Mouse (Mus musculus) heart, embryonic 13.5 days (tissue): ENCODE measurements around the gene Apoc2. TPM values are rescaled to one million over a fixed set of nuclear protein-coding genes. Genes with fewer than 3 reads are reported as not detected.

Experiments
- ATAC-seq: fragments of 200-750 bp; cut with Nextera tagmentation; 2 replicates; pipeline ENCODE4 v1.8.0; 2017; ENCODE audit warnings: moderate TSS enrichment; ENCODE audit not compliant: insufficient number of reproducible peaks, low FRiP score, low TSS enrichment; ENCODE audit errors: extremely low read depth
- H3K27ac ChIP-seq: fragments of 300-500 bp; sonication (generic); replicated peaks from 2 replicates; pipeline ENCODE4 v1.5.1; 2015; ENCODE audit warnings: moderate library complexity, mild to moderate bottlenecking, inconsistent platforms
- H3K27me3 ChIP-seq: fragments of 300-500 bp; sonication (generic); replicated peaks from 2 replicates; pipeline ENCODE4 v1.6.1; 2015; ENCODE audit warnings: mild to moderate bottlenecking, inconsistent platforms
- H3K36me3 ChIP-seq: fragments of 300-500 bp; sonication (generic); 2 replicates; pipeline ENCODE4 v1.6.1; 2015; ENCODE audit warnings: mild to moderate bottlenecking, inconsistent platforms
- H3K4me1 ChIP-seq: fragments of 300-500 bp; sonication (generic); 2 replicates; pipeline ENCODE4 v1.6.1; 2015; ENCODE audit warnings: inconsistent platforms
- H3K4me2 ChIP-seq: fragments of 300-500 bp; sonication (generic); 2 replicates; pipeline ENCODE4 v1.6.1; 2015; ENCODE audit warnings: inconsistent platforms, mild to moderate bottlenecking, moderate library complexity
- H3K4me3 ChIP-seq: fragments of 300-500 bp; sonication (generic); 2 replicates; pipeline ENCODE4 v1.5.1; 2015; ENCODE audit warnings: moderate library complexity, mild to moderate bottlenecking, inconsistent platforms
- H3K9ac ChIP-seq: fragments of 300-500 bp; sonication (generic); 2 replicates; pipeline ENCODE4 v1.6.1; 2015; ENCODE audit warnings: inconsistent platforms, mild to moderate bottlenecking, moderate library complexity
- H3K9me3 ChIP-seq: fragments of 300-500 bp; sonication (generic); 2 replicates; pipeline ENCODE4 v1.6.1; 2016; ENCODE audit warnings: inconsistent platforms
- WGBS: fragments of 180-500 bp; shearing (Covaris S2); methylation state at CpG from one replicate; pipeline ENCODE4 v1.1.7; 2015; ENCODE audit warnings: mixed read lengths; 5-methylcytosine and 5-hydroxymethylcytosine counted together
- polyA plus RNA-seq: library from polyadenylated mRNA; unstranded; fragments of >200 nt; fragmentation: Nextera tagmentation; extraction: Ambion mirVana; gene quantifications from 2 replicates; pipeline ENCODE4 v1.2.1, GENCODE M21; 2015

The Apoc2 gene
- polyA plus RNA-seq, 1 experiment from 2014 or later = 3.6 TPM

GRCm38 (mm10) chr7:19627721-19628120, 50.0 kb downstream of the Apoc2 start:
- H3K27ac ChIP-seq = peak overlapping the region; percentile 93; the same call in 1 of the 2 replicates
- 56% methylated on average over 3 of the region's 3 CpGs for WGBS
- ATAC-seq = no peak

GRCm38 (mm10) chr7:19623433-19623832, 54.3 kb downstream of the Apoc2 start:
- Histone ChIP-seq H3K27me3 (peaks cover 21% of the 10 kb centered on the region), H3K4me3 (no peak overlapping the region), H3K9ac (no peak overlapping the region), H3K4me1 (peaks cover 12% of the 10 kb centered on the region), H3K27ac (no peak overlapping the region), H3K9me3 (no peaks in the 10 kb centered on the region), H3K36me3 (no peaks in the 10 kb centered on the region), H3K4me2 (no peak overlapping the region)
- WGBS = 59% methylated on average over 2 of the region's 2 CpGs
- no peak for ATAC-seq

More at GRCm38 (mm10) chr7:19627721-19628120, 50.0 kb downstream of the Apoc2 start:
- Histone ChIP-seq H3K9ac (peak overlapping the region; percentile 64), H3K4me2 (peak overlapping the region; percentile 93), H3K4me1 (peaks cover 12% of the 10 kb centered on the region), H3K9me3 (no peaks in the 10 kb centered on the region), H3K27me3 (no peaks in the 10 kb centered on the region; the same call in 1 of the 2 replicates), H3K4me3 (peak overlapping the region; percentile 84), H3K36me3 (peaks cover 10% of the 10 kb centered on the region)

GRCm38 (mm10) chr7:19622241-19622640, 55.5 kb downstream of the Apoc2 start:
- ATAC-seq = no peak
- peaks cover 6% of the 10 kb centered on the region for H3K4me1 ChIP-seq
- peaks cover 21% of the 10 kb centered on the region for H3K27me3 ChIP-seq
- no peak overlapping the region for H3K4me3 ChIP-seq
- H3K36me3 ChIP-seq = no peaks in the 10 kb centered on the region
- no peak overlapping the region for H3K27ac ChIP-seq
- 44% methylated on average over 6 of the region's 6 CpGs for WGBS
- no peak overlapping the region for H3K9ac ChIP-seq
- no peak overlapping the region for H3K4me2 ChIP-seq
- H3K9me3 ChIP-seq = no peaks in the 10 kb centered on the region

Other genes with a start within 250 kb of the Apoc2 start
- 6.5 and 7.5 TPM in 2 replicates for gene Mark4, start 219.1 kb downstream of the Apoc2 start, polyA plus RNA-seq
- 1.1 and 1.2 TPM in 2 replicates for gene Exoc3l2, start 214.6 kb downstream of the Apoc2 start, polyA plus RNA-seq
- gene Bloc1s3, start 169.6 kb downstream of the Apoc2 start, polyA plus RNA-seq = 1.5 TPM in 2 replicates
- 71.4 and 77.4 TPM in 2 replicates for gene Trappc6a, start 169.5 kb downstream of the Apoc2 start, polyA plus RNA-seq
- gene Nkpd1, start 160.1 kb downstream of the Apoc2 start, polyA plus RNA-seq = 0.06 TPM in 1 of 2 replicates, not detected in the other
- gene Ppp1r37, start 114.9 kb downstream of the Apoc2 start, polyA plus RNA-seq = 15.0 and 17.2 TPM in 2 replicates
- gene Zfp296, start 100.7 kb downstream of the Apoc2 start, polyA plus RNA-seq = 0.12 and 0.32 TPM in 2 replicates
- 114 and 134 TPM in 2 replicates for gene Gemin7, start 100.3 kb downstream of the Apoc2 start, polyA plus RNA-seq
- gene Clasrp, start 73.5 kb downstream of the Apoc2 start, polyA plus RNA-seq = 30.8 and 31.8 TPM in 2 replicates
- 5.6 and 6.2 TPM in 2 replicates for gene Relb, start 48.5 kb downstream of the Apoc2 start, polyA plus RNA-seq
- 74.5 and 74.6 TPM in 2 replicates for gene Clptm1, start 12.9 kb downstream of the Apoc2 start, polyA plus RNA-seq
- gene Gm44805, start 3.5 kb upstream of the Apoc2 start, polyA plus RNA-seq = 2.9 TPM in 1 of 2 replicates, not detected in the other
- gene Apoc4, start 3.5 kb upstream of the Apoc2 start, polyA plus RNA-seq = 0.84 and 3.7 TPM in 2 replicates
- gene Apoc1, start 14.7 kb upstream of the Apoc2 start, polyA plus RNA-seq = 8.8 and 13.9 TPM in 2 replicates
- 480 and 561 TPM in 2 replicates for gene Apoe, start 21.2 kb upstream of the Apoc2 start, polyA plus RNA-seq
- 128 and 146 TPM in 2 replicates for gene Tomm40, start 37.5 kb upstream of the Apoc2 start, polyA plus RNA-seq
- gene Nectin2, start 72.5 kb upstream of the Apoc2 start, polyA plus RNA-seq = 89.3 and 89.4 TPM in 2 replicates
- gene Bcam, start 93.1 kb upstream of the Apoc2 start, polyA plus RNA-seq = 223 and 250 TPM in 2 replicates
- 0.59 and 0.68 TPM in 2 replicates for gene Cblc, start 118.9 kb upstream of the Apoc2 start, polyA plus RNA-seq
- 1.5 and 1.9 TPM in 2 replicates for gene Bcl3, start 144.8 kb upstream of the Apoc2 start, polyA plus RNA-seq
- not detected in 2 replicates for gene Gm19345, start 174.1 kb upstream of the Apoc2 start, polyA plus RNA-seq
- gene Ceacam16, start 183.4 kb upstream of the Apoc2 start, polyA plus RNA-seq = 0.13 TPM in 1 of 2 replicates, not detected in the other
- gene Ceacam19, start 210.0 kb upstream of the Apoc2 start, polyA plus RNA-seq = not detected in 2 replicates
- gene Pvr, start 243.2 kb upstream of the Apoc2 start, polyA plus RNA-seq = 15.7 TPM in 2 replicates